13 mouse cellular contexts compared by ENCODE assay signal in genomic region chr14:32125256-32125655, GRCm38 (mm10). TPM values are rescaled to one million over a fixed set of nuclear protein-coding genes. Genes with fewer than 3 reads are reported as not detected.
"Had no signal": no experiment of that assay in that cellular context is flagged by ENCODE, and none has a peak within 500 bp of the region (broad histone marks: within the 10 kb centered on the region; RNA-seq: fewer than 3 reads in every experiment).

No protein-coding gene starts in this region.

RNA-seq across cellular contexts. Expression of gene Msmb, which starts 16.6 kb away (rescaled TPM):
- total RNA-seq: neutrophil, adult 5-6 weeks had no signal
- polyA plus RNA-seq: neural tube, embryonic 14.5 days; neural tube, embryonic 15.5 days; small intestine, adult 2 months; spleen, adult 2 months; stomach, embryonic 14.5 days; stomach, embryonic 15.5 days; stomach, embryonic 16.5 days; stomach, postnatal 0 days; testis, adult 2 months; thymus, adult 2 months; thymus, postnatal 0 days; urinary bladder, adult 2 months had no signal
